Mouse (Mus musculus) megakaryocyte, embryonic 14.5 days (primary cell): ENCODE measurements around the gene Gm5134.

Experiments
- FLI1 ChIP-seq: IDR thresholded peaks from 2 replicates; pipeline ENCODE4 v1.6.1; 2012; ENCODE audit warnings: low read length, inconsistent platforms, mixed read lengths
- GATA1 ChIP-seq: IDR thresholded peaks from 3 replicates; pipeline ENCODE4 v1.6.1; 2012; ENCODE audit warnings: mixed read lengths, low read length, inconsistent platforms, borderline replicate concordance

DNA sequence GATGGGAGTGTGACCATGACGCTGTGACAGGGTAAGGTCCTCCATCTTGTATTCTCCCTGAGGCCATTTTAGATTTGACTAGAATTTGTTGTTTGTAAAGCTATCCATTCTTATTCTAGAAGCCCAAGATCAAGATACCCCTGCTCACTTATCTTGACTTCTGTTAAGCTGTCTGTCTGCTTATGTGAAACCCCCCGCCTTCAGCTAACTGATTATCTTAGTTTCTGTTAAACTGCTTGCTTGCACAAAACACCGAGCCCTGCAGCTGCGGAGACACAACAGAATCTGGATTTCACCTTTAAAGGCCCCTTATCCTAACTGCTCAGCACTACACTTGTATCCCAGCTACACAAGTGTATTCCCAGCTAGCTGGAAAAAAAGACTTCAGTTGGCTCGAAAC is 82.6 kb downstream of the Gm5134 start:
- no peak for TF ChIP-seq GATA1
- no peak for TF ChIP-seq FLI1
